Mouse (Mus musculus) heart, postnatal 25 days (tissue): Measurements from ENCODE around the gene Ankrd13a. TPM values are rescaled to one million over a fixed set of nuclear protein-coding genes. Genes with fewer than 3 reads are reported as not detected.
"Not testable (repeated sequence)": the region's sequence is repeated elsewhere in the genome, so short reads cannot be mapped to it uniquely, and the experiment has no call there.

Experiments
- DNase-seq: peaks from one replicate; pipeline ENCODE4 v3.0.0; 2022; ENCODE audit warnings: low spot score
- intact Hi-C: fragments of 180-260 bp; cut with DNase I; formaldehyde crosslinking; loops from one replicate; pipeline ENCODE4 v1.15.1; 2025
- microRNA-seq: library from miRNA; unstranded; fragments of <30 nt; microRNA quantifications from one replicate; pipeline ENCODE4 v1.2.0, GENCODE M21; 2022
- total RNA-seq, 2 experiments: library from RNA; stranded (reverse); gene quantifications; 2 replicates each; pipeline ENCODE4 v1.2.3; 2021

Ankrd13a gene
- total RNA-seq, 2 experiments from 2014 or later, result 31.3 to 35.2 TPM

DNA sequence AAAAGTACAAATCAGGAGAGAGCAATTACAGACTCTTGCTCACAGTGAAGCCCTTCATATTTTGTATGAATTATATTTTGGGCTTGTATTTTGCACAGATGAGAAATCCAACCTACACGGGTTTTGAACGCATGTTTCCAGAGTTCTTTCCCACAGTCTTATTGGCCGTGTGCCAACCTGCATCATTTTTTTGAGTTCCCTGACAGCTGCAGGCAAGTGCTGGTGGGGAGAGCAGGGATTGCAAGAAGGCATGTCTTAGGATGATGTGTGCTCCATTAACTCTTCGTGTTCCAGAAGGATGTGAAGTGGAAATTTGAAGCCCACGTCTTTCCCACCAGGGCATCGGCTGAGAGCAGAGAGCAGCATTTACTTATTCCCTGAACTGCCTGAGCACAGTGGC is 42.1 kb downstream of the Ankrd13a start:
- intact Hi-C loops, result no loop called here
- DNase-seq, result no peak

DNA sequence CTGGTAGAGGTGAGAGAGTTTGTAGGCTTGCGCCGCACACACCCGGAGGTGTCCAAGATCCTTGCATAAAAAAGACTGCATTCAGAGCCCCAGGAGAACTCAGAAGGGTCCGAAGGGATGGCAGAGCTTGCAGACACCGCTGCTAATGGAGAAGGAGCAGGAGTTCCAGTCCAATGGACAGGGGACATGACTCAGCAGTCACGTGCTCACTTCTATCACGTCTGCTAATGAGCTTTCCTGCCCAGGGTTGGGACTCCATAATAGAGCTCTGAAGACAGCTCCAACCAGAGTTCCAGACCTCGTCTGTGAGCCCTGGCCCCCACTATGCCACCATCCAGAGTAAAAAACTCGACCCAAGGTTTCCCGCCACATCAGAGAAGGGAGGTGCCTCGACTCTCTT is 43.6 kb downstream of the Ankrd13a start:
- DNase-seq, result no peak
- intact Hi-C loops, result no loop called here

DNA sequence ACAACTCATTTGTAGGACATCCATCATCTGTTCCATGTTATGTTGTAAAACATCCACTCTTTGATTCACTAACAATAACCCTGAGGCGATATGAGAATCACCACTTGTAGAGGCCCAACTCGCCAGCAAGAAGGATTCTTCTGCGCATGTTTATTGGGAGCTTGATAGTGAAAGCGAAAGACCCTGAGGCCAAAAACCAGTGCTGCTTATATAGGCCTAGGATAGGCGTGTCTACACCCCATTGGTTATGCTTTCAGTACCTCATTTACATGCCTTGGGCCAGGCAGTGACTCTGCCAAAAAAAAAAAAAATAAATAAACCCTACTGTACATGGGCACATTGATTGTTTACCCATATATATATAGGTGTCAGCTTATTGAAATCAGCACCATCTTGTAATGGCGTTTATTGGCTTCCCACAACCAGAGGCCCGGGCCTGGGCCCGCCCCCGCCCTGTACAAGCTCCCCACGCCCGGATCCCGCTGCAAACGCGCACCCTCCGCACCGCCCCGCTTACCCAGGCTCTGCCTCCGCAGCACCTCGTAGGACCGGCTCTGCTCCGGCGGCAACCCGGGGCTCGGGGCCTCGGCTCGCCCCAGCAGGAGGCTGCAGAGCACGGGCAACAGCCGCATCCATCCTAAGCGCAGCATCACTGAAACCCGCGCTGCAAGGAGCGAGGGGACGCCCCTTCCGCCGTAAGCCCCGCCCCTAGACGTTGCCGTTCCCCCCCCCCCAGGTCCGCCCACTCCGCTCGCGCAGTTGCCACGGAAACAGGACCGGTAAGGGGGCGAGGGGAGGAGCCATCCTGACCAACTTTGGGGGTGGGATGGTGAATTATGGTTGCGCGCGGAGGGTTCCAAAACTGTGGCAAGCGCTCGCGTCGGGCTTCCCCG is 48.6 kb downstream of the Ankrd13a start, which contains the start of gene 1500011B03Rik:
TSS of gene 1500011B03Rik (minus strand) at position 673 of the 893 bp plus-strand sequence.
- intact Hi-C loops, result loop anchor here (5.0 kb wide), 1 partner anchor 74 kb away; the partner anchor contains the start of gene Oasl2
- no peak for DNase-seq

DNA sequence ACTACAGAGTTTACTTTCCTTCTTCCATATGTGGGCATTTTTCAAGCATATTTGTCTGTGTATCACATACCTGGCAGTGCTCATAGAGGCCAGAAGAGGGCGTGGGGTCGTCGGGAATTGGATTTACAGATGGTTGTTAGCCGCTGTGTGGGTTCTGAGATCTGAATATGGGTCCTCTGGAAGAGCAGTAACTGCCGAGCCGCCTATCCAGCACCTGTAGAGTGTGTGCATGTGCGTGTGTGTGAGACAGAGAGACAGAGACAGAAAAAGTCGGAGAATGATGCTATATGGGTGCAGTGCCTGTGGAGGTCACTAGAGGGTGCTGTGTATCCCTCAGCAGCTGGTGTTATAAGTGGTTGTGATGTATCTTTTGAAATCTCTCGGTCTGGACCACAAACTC is 49.7 kb downstream of the Ankrd13a start:
- intact Hi-C loops, result loop anchor here (5.0 kb wide), 1 partner anchor 73 kb away; the partner anchor contains the start of gene Oasl2
- DNase-seq, result no peak

DNA sequence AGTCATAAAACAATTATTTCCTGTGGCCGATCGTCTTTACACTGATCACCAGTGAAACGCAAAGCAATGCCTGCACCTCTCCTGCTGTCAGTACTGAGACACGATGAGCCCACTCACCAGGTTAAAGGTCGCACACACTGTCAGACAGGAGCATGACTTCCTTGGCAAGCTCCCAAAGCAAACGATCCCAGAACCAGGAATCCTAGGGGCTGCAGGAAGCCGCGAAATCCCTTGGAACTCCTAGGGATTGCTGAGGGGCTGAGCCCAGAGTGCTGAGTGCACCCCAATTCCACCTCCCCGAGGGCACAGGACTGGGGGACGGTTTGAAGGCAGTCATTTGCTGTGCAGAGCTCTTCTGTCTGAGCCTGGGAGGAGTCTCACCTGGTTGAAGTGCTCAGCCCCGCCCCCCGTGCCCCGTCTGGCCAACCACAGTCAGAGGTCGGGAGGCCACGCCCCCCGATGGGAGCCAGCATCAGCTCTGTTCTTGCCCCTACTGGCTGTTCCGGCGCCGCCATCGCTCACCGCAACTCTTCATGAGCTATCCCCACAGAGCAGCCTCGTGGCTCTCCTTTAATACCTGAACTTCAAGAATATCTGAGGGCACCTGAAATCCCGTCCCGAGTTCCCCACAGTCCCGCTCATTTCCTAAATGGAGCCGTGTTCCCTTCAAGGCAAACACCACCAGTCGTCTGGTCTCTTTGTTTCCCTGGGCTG is 51.7 kb downstream of the Ankrd13a start:
- intact Hi-C loops, result no loop called here
- no peak for DNase-seq

DNA sequence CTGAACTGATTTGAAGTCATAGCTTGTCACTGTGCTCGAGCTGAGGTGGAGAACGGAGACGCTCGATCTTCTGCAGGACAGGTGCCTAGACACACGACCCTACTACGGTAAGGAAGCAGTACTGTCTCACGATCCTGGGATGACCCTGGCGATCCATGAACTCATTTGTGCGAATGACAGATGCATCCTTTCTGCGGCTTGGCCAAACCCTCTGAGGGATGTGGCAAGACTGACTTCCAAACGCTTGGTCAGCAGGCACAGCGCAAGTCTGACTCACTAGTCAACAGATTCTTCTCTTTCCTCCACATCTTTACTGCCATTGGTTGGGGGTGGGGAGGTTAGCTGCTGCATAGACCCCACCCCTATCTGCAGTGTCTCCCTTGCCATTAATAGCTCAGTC is 53.0 kb downstream of the Ankrd13a start:
- intact Hi-C loops, result no loop called here
- DNase-seq, result no peak

DNA sequence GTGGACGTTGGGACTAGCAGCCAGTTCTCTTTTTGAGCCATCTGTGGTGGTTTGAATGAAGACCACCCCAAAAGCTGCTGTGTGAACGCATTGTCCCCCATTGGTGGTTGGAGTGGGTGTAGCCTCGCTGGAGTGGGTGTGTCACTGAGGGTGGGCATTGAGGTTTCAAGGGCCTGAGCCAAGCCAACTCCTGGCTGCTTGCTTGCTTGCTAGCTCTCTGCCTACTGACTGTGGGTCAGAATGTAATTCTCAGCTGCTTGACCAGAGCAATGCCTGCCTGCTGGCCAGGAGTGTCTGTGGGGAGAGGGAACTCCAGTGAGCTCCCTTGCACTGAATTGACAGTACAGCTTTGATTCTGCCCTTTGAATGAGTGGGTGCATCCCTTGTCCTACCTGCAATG is 55.3 kb downstream of the Ankrd13a start:
- intact Hi-C loops, result no loop called here
- DNase-seq, result no peak

DNA sequence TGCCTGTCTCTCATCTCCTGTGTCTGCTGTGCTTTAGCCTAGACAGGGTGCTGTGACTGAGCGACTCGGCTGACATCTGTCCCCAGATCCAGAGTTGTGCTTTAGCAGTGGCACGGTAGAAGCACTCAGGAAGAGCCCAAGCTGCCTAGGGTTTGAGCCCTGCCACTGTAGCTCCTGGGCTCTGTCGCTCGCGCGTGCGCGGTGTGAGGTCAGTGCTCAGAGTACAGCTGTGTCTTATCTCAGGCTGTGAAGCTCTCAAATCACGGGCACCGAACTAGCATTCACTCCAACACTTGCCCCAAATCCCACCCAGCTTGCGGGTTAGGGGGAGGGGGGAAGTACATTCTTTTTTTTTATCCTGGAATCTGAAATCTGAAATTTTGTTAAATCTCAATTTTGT is 62.4 kb downstream of the Ankrd13a start:
- intact Hi-C loops, result no loop called here

DNA sequence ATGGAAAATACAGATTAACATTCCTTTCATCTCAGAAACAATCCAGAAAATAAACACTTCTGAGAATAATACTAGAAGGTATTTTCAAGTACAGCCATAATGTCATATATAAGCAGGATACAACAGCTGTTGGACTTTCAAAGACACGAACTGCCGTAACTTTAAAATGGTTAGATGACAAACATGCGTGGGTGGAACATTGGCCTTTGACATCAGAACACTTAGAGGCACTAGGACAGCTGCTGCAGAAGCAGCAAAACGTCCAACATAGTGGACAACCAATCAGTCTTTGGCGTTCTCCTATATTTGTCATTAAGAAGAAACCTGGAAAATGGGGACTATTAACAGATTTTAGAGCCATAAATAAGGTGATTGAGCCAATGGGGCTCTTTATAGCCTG is 66.0 kb downstream of the Ankrd13a start:
- intact Hi-C loops, DNase-seq: not testable (repeated sequence)

More for the DNA sequence above, 62.4 kb downstream of the Ankrd13a start:
- no peak for DNase-seq

DNA sequence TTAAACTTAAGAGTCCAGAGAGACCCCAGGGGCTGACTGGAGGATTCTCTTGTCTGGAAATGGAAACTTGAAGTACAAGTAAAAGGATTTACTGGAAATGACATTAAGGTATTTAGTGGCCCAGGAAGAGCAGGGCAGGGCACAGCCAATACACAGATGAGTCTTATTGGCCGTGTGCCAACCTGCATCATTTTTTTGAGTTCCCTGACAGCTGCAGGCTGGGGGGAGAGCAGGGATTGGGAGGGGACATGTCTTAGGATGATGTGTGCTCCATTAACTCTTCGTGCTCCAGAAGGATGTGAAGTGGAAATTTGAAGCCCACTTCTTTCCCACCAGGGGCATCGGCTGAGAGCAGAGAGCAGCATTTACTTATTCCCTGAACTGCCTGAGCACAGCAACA is 67.7 kb downstream of the Ankrd13a start:
- DNase-seq, intact Hi-C loops: not testable (repeated sequence)

DNA sequence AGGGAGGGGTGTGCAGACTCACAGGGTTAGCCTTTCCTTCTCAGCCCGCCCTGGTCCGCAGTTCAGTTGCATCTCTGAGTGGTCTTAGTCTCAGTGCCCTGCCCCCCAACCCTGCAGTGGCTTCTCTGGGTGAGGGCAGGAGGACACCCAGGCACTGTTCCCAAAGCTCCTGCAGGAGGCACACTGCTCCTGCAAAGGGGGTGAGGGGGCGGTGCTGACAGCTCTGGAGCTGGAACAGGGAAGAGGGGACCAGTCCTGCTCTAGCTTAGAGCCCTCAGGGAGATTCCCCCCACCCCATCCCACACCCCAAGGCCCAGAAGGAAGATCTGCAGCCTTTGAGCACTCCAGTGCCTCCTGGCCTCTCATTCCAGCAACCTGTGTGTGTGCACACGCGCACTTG is 68.2 kb downstream of the Ankrd13a start:
- no peak for DNase-seq
- intact Hi-C loops, result no loop called here

DNA sequence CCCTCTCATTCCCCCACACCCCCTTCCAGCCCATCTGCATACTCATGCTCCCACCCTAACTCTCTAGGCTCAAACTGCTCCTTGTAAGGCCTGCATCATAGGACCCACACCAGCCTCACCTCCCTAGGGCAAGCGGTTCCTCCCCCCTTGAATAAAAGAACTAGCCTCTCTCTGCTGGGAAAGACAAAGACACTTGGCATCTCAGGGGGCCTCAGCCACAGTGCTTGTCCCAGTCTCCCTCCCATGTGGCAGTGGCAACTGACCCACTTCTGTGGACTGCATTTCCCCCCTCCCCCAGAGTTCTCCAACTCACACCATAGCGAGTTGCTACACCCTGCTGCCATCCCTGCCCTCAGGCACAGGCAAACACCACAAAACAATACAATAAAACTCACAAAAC is 69.9 kb downstream of the Ankrd13a start:
- DNase-seq, intact Hi-C loops: not testable (repeated sequence)

DNA sequence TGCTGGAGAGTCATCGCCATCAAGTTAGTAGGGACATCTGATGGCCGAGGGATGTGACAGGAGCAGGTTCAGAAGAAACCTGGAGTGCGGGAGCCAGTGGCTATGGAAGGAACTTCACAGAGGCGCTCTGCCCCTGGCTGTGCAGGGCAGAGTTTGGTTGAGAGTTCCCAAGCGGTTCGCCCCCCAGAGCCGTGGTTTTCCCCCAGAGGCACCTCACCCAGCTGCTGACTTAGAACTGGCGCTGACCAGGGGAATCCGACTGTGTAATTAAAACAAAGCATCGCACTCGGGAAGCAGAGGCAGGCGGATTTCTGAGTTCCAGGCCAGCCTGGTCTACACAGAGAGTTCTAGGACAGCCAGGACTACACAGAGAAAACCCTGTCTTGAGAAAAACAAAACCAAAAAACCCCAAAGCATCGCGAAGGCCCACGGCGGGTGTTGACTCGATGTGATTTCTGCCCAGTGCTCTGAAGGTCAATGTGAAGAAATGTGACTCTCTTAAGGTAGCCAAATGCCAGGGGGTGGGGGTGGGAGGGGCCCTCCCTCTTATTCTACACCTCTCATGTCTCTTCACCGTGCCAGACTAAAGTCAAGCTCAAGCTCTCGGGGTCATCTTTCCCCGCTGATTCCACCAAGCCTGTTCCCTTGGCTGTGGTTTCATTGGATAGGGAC is 77.2 kb downstream of the Ankrd13a start:
- DNase-seq, result no peak

DNA sequence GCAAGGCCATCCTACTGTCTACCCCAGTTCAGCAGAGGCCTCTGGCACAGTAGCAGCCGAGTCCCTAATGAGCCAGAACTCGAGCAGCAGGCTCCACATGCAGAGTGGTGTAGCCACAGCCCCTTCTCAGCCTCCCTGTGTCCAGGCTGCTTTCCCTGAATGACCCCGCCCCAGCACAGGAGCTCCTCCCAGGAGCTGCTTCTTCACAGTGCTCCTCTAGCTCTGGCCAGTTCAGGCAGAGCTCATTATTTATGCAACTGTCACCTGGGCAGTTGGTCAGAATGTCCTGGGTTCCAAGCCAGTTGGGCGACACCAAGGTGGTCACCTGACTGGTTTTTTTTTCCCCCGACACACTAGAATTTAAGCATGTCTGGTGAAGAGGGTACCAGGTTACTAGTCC is 78.9 kb downstream of the Ankrd13a start, which contains the start of gene 4930519G04Rik:
TSS of gene 4930519G04Rik (plus strand) at position 301 of the 400 bp plus-strand sequence.
- DNase-seq, intact Hi-C loops: not testable (repeated sequence)

More for the DNA sequence above, 77.2 kb downstream of the Ankrd13a start:
- intact Hi-C loops, result no loop called here

Small RNAs within 50 kb of the gene (microRNA-seq; reads per million reads assigned to microRNA genes)
- gene Mir6240, result 12.5 reads per million, percentile 28 among the genes with 10 or more reads in this experiment

Other genes starting within 250 kb of the Ankrd13a start
- gene Fam222a, start 206.7 kb upstream of the Ankrd13a start, total RNA-seq, result 1 to 10 TPM; 2.4 to 4.2 TPM
- 1 to 10 TPM; 5.1 to 5.3 TPM for gene Trpv4, start 116.3 kb upstream of the Ankrd13a start, total RNA-seq
- 10 to 100 TPM; 17.1 to 18.0 TPM for gene Gltp, start 83.7 kb upstream of the Ankrd13a start, total RNA-seq
- gene Tchp, start 66.9 kb upstream of the Ankrd13a start, total RNA-seq, result 1 to 10 TPM; 3.5 to 3.6 TPM
- gene Git2, start 840 bp downstream of the Ankrd13a start, total RNA-seq, result 10 to 100 TPM; 29.1 to 37.9 TPM
- gene 1500011B03Rik, start 48.8 kb downstream of the Ankrd13a start, total RNA-seq, result 1 to 10 TPM; 5.1 to 5.7 TPM
- not detected for gene 4930519G04Rik, start 79.0 kb downstream of the Ankrd13a start, total RNA-seq
- not detected for gene Gm9936, start 84.0 kb downstream of the Ankrd13a start, total RNA-seq
- gene Oasl2, start 122.3 kb downstream of the Ankrd13a start, total RNA-seq, result 1 to 10 TPM; 4.0 to 8.1 TPM
- under 1 TPM; 0.78 TPM for gene Oasl1, start 148.6 kb downstream of the Ankrd13a start, total RNA-seq
- 10 to 100 TPM; 25.1 to 29.4 TPM for gene 2210016L21Rik, start 167.5 kb downstream of the Ankrd13a start, total RNA-seq
- gene Hnf1a, start 196.4 kb downstream of the Ankrd13a start, total RNA-seq, result not detected
- gene Sppl3, start 236.5 kb downstream of the Ankrd13a start, total RNA-seq, result 10 to 100 TPM; 34.8 to 35.5 TPM